Mouse (Mus musculus) midbrain, embryonic 11.5 days (tissue): Measurements from ENCODE around the gene Pyroxd1. TPM values are rescaled to one million over a fixed set of nuclear protein-coding genes. Genes with fewer than 3 reads are reported as not detected.

Experiments
- ATAC-seq: fragments of 200-750 bp; cut with Nextera tagmentation; 2 replicates; pipeline ENCODE4 v1.8.0; 2017; ENCODE audit warnings: moderate TSS enrichment, moderate library complexity; ENCODE audit not compliant: low FRiP score
- DNase-seq: peaks from one replicate; pipeline ENCODE4 v3.0.0; 2015; ENCODE audit warnings: low spot score; ENCODE audit errors: missing footprints
- H3K27ac ChIP-seq: fragments of 300-500 bp; sonication (generic); 2 replicates; pipeline ENCODE4 v1.5.1; 2014; ENCODE audit warnings: low read depth, low read length
- H3K27me3 ChIP-seq: fragments of 300-500 bp; sonication (generic); 2 replicates; pipeline ENCODE4 v1.6.1; 2014; ENCODE audit warnings: mild to moderate bottlenecking, low read length, moderate library complexity, mixed read lengths; ENCODE audit not compliant: control insufficient read depth, insufficient read depth
- H3K36me3 ChIP-seq: fragments of 300-500 bp; sonication (generic); 2 replicates; pipeline ENCODE4 v1.6.1; 2014; ENCODE audit warnings: mild to moderate bottlenecking, low read length, moderate library complexity, mixed read lengths; ENCODE audit not compliant: control insufficient read depth, insufficient read depth
- H3K4me1 ChIP-seq: fragments of 300-500 bp; sonication (generic); 2 replicates; pipeline ENCODE4 v1.6.1; 2014; ENCODE audit warnings: low read length; ENCODE audit not compliant: control insufficient read depth, insufficient read depth
- H3K4me2 ChIP-seq: fragments of 300-500 bp; sonication (generic); 2 replicates; pipeline ENCODE4 v1.6.1; 2014; ENCODE audit warnings: mild to moderate bottlenecking, moderate library complexity
- H3K4me3 ChIP-seq: fragments of 300-500 bp; sonication (generic); 2 replicates; pipeline ENCODE4 v1.5.1; 2014; ENCODE audit warnings: low read depth, low read length
- H3K9ac ChIP-seq: fragments of 300-500 bp; sonication (generic); 2 replicates; pipeline ENCODE4 v1.6.1; 2014; ENCODE audit warnings: low read length
- H3K9me3 ChIP-seq: fragments of 300-500 bp; sonication (generic); 2 replicates; pipeline ENCODE4 v1.6.1; 2016; ENCODE audit warnings: low read length; ENCODE audit not compliant: control insufficient read depth
- WGBS: fragments of 180-500 bp; shearing (Covaris S2); extraction: QIAGEN DNeasy Blood & Tissue Kit; methylation state at CpG from one replicate; pipeline ENCODE4 v1.1.7; 2014; 5-methylcytosine and 5-hydroxymethylcytosine counted together
- polyA plus RNA-seq: library from polyadenylated mRNA; unstranded; fragments of >200 nt; fragmentation: Nextera tagmentation; extraction: Ambion mirVana; gene quantifications from 2 replicates; pipeline ENCODE4 v1.2.1, GENCODE M21; 2014

Pyroxd1 gene
- 24.6 and 25.3 TPM in 2 replicates for polyA plus RNA-seq

GRCm38 (mm10) chr6:142345440-142346038 lies at the start of gene Pyroxd1:
Pyroxd1 (plus strand) TSS chr6:142345654.
- no peaks in the 10 kb centered on the region for H3K27me3 ChIP-seq
- WGBS = under 1% methylated on average over 48 of the region's 48 CpGs
- peaks cover 5% of the 10 kb centered on the region for H3K4me1 ChIP-seq

DNA sequence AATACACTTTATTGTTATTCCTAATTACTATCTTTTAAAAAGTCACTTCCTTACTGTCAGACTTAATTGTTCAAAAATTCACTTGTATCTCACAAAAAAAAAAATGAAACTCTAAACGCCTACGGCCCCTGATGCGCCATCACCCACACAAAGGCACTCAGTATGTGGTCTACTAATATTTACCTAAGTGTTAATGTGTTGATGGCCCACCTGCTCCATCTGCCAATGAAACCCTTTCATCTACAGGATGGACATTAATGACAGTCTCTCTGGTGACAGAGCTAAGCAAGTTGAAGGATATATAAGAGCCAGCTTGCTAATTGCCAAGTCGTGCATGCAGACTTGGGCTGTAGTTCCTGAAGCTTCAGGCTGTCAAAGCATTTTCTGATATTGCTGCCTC lies 47.4 kb upstream of the Pyroxd1 start, which contains the start of gene Iapp:
Gene Iapp (plus strand): TSS at position 326 of the 400 bp plus-strand sequence.
- Histone ChIP-seq H3K9me3 (no peaks in the 10 kb centered on the region), H3K4me3 (no peak within 1 kb of the TSS), H3K9ac (no peak within 1 kb of the TSS), H3K36me3 (no peaks in the 10 kb centered on the region), H3K4me1 (no peaks in the 10 kb centered on the region), H3K27me3 (no peaks in the 10 kb centered on the region), H3K4me2 (no peak within 1 kb of the TSS), H3K27ac (no peak within 1 kb of the TSS)
- WGBS = 68% methylated on average over 4 of the region's 4 CpGs
- peak; percentile 67 for ATAC-seq
- DNase-seq = no peak

More at GRCm38 (mm10) chr6:142345440-142346038, at the start of gene Pyroxd1:
- H3K4me2 ChIP-seq = peak within 1 kb of the TSS; percentile 57
- no peaks in the 10 kb centered on the region for H3K36me3 ChIP-seq
- ATAC-seq (peak; percentile 94), DNase-seq (peak; percentile 98)
- no peaks in the 10 kb centered on the region for H3K9me3 ChIP-seq
- H3K27ac ChIP-seq = peak within 1 kb of the TSS; percentile 48; the same call in 1 of the 2 replicates
- peak within 1 kb of the TSS; percentile 71 for H3K9ac ChIP-seq
- H3K4me3 ChIP-seq = peak within 1 kb of the TSS; percentile 78

DNA sequence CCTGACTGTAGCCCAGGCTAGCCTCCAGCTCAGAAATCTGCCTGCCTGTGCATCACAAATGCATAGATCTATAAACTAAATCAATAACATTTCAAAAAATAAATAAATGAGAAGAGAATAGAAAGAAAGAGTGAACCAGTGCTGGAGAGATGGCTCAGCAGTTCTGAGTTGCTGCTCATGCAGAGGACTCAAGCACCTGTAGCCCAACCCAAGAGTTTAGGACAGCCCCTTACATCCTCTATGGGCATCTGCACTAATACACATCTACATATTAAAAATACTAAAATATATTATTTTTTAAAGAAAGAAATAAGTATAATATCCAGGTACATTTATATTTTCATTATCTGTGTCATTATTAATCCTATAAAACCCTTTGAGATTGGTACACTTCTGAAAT lies 40.4 kb upstream of the Pyroxd1 start:
- DNase-seq (no peak), ATAC-seq (no peak)
- H3K27ac ChIP-seq = no peak overlapping the region
- H3K9ac ChIP-seq = no peak overlapping the region
- H3K9me3 ChIP-seq = peaks cover 4% of the 10 kb centered on the region; the same call in 1 of the 2 replicates
- H3K27me3 ChIP-seq = no peaks in the 10 kb centered on the region
- no peaks in the 10 kb centered on the region for H3K4me1 ChIP-seq
- no peak overlapping the region for H3K4me3 ChIP-seq
- H3K36me3 ChIP-seq = no peaks in the 10 kb centered on the region
- no peak overlapping the region for H3K4me2 ChIP-seq

DNA sequence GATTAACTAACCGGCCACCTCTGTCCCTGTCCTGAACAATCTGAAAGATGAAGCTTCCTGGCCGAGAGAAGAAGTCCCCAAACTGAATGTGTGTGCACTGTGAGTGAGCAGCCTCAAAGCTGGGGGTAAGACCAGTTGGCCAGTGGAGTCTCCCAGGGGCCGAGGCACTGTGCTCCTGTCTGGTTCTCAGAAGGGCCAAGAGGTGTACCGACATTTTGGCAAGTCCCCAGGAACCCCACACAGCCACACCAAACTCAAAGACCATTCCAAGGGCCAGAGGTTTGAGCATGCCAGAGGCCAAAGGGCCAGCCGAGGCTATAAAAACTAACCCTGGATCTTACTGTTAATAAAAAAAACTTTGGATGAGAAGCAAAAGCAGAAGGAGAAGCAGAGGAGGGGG lies 31.2 kb upstream of the Pyroxd1 start:
- Histone ChIP-seq H3K4me3 (no peak overlapping the region), H3K36me3 (no peaks in the 10 kb centered on the region), H3K9me3 (peaks cover 4% of the 10 kb centered on the region; the same call in 1 of the 2 replicates), H3K9ac (no peak overlapping the region), H3K4me1 (no peaks in the 10 kb centered on the region), H3K27me3 (no peaks in the 10 kb centered on the region), H3K4me2 (no peak overlapping the region), H3K27ac (no peak overlapping the region)
- DNase-seq (no peak), ATAC-seq (no peak)
- WGBS = 82% methylated on average over 5 of the region's 5 CpGs

GRCm38 (mm10) chr6:142317106-142317505 lies 28.3 kb upstream of the Pyroxd1 start:
- ATAC-seq (no peak), DNase-seq (no peak)
- H3K27ac ChIP-seq = no peak overlapping the region
- no peak overlapping the region for H3K9ac ChIP-seq
- no peaks in the 10 kb centered on the region for H3K9me3 ChIP-seq
- H3K4me2 ChIP-seq = no peak overlapping the region
- H3K36me3 ChIP-seq = no peaks in the 10 kb centered on the region
- H3K4me1 ChIP-seq = no peaks in the 10 kb centered on the region
- no peak overlapping the region for H3K4me3 ChIP-seq
- H3K27me3 ChIP-seq = no peaks in the 10 kb centered on the region

GRCm38 (mm10) chr6:142322881-142323280 lies 22.6 kb upstream of the Pyroxd1 start, which contains the start of gene Slco1a5:
Slco1a5 (minus strand) TSS chr6:142322981.
- no peak within 1 kb of the TSS for H3K27ac ChIP-seq
- no peaks in the 10 kb centered on the region for H3K27me3 ChIP-seq
- no peak within 1 kb of the TSS for H3K9ac ChIP-seq
- WGBS = 8% methylated on average over 4 of the region's 4 CpGs
- DNase-seq = no peak
- H3K9me3 ChIP-seq = no peaks in the 10 kb centered on the region
- no peaks in the 10 kb centered on the region for H3K36me3 ChIP-seq
- H3K4me1 ChIP-seq = peaks cover 4% of the 10 kb centered on the region; the same call in 1 of the 2 replicates
- no peak within 1 kb of the TSS for H3K4me2 ChIP-seq
- 0 out of 2 replicates have a peak, but pooled peaks have one; percentile 63 for ATAC-seq
- H3K4me3 ChIP-seq = no peak within 1 kb of the TSS

DNA sequence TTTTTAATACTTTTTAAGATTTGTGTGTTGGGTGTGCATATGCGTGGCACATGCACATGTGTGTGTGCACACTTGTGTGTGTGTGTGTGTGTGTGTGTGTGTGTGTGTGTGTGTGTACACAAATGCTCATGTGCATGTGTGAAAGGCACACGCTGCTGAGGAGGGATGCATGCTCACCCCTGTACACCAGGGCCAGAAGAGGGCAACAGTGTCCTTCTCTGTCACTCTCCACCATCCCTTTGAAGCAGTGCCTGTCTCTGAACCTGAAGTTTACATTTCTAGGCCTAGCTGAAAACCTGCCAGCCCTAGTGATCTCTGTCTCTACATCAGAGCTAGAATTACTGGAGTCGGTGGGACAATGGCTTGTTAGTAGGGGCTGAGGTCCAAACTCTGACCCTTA lies 18.9 kb upstream of the Pyroxd1 start:
- DNase-seq = no peak
- H3K27me3 ChIP-seq = no peaks in the 10 kb centered on the region
- no peaks in the 10 kb centered on the region for H3K36me3 ChIP-seq
- H3K27ac ChIP-seq = no peak overlapping the region
- H3K9ac ChIP-seq = no peak overlapping the region
- 92% methylated on average over 3 of the region's 3 CpGs for WGBS
- H3K4me2 ChIP-seq = no peak overlapping the region
- ATAC-seq = no peak
- H3K4me1 ChIP-seq = peaks cover 4% of the 10 kb centered on the region; the same call in 1 of the 2 replicates
- no peaks in the 10 kb centered on the region for H3K9me3 ChIP-seq
- H3K4me3 ChIP-seq = no peak overlapping the region

GRCm38 (mm10) chr6:142329201-142329600 lies 16.3 kb upstream of the Pyroxd1 start:
- Histone ChIP-seq H3K9me3 (no peaks in the 10 kb centered on the region), H3K27ac (no peak overlapping the region), H3K4me1 (no peaks in the 10 kb centered on the region), H3K27me3 (no peaks in the 10 kb centered on the region), H3K4me2 (no peak overlapping the region), H3K9ac (no peak overlapping the region), H3K4me3 (no peak overlapping the region), H3K36me3 (no peaks in the 10 kb centered on the region)
- 81% methylated on average over 1 of the region's 1 CpGs for WGBS
- DNase-seq = no peak
- ATAC-seq = no peak

DNA sequence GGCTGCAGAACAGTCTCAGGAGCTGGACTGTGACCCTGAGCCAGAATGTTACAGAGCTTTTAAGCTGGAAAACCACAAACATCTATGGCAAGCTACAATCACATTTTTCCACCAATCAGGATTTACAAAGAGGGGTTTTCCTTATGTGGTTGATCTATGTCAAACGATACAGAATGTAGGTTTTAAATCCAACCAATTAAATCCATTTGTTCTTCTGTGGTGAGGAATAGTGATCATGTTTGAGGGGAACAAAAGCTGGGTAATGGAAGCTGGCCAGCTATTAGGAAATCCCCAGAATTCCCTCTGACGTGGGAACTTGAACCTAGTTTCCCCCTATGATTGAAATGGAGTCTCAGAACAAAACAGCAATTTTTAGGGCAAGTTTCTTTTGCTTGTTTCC lies 6.5 kb upstream of the Pyroxd1 start:
- no peaks in the 10 kb centered on the region for H3K4me1 ChIP-seq
- no peaks in the 10 kb centered on the region for H3K9me3 ChIP-seq
- H3K9ac ChIP-seq = no peak overlapping the region
- whole genome bisulfite sequencing = 83% methylated on average over 2 of the region's 2 CpGs
- H3K27me3 ChIP-seq = no peaks in the 10 kb centered on the region
- no peak overlapping the region for H3K4me3 ChIP-seq
- H3K4me2 ChIP-seq = no peak overlapping the region
- no peak overlapping the region for H3K27ac ChIP-seq
- H3K36me3 ChIP-seq = no peaks in the 10 kb centered on the region
- ATAC-seq (no peak), DNase-seq (no peak)
